Mouse (Mus musculus) cerebellum, adult 8-10 months (tissue): ENCODE measurements around the gene Saxo1.

Experiments
- DNase-seq: peaks from one replicate; pipeline ENCODE4 v3.0.0; 2022

Saxo1 gene

GRCm38 (mm10) chr4:86558228-86558627 lies at the start of gene Saxo1:
TSS of gene Saxo1 (minus strand) at chr4:86558328.
- no peak for DNase-seq

GRCm38 (mm10) chr4:86591304-86591703 lies 33.2 kb upstream of the Saxo1 start:
- no peak for DNase-seq

- DNase-seq = no peak
Observed at GRCm38 (mm10) chr4:86588236-86588635, 30.1 kb upstream of the Saxo1 start.

- DNase-seq = no peak
Observed at GRCm38 (mm10) chr4:86580591-86580990, 22.5 kb upstream of the Saxo1 start.

DNA sequence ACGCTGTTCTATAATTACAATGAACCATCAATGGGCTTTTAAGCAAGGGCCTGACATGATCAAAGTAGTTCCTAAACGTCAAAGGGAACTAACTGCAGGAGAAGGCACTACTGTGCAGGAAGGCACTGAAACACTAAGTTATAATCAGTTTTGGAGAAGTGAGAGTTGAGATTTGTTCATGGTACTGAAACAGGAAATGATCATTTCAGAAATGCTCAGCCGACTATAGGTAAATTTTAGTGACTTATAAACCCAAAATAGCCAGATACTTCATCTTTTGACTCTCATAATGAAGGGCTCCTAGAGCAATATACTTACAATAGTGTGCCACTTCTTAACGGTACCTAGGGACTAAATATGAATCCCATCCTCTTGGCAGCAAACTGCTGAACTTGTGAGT lies 21.9 kb upstream of the Saxo1 start:
- no peak for DNase-seq

DNA sequence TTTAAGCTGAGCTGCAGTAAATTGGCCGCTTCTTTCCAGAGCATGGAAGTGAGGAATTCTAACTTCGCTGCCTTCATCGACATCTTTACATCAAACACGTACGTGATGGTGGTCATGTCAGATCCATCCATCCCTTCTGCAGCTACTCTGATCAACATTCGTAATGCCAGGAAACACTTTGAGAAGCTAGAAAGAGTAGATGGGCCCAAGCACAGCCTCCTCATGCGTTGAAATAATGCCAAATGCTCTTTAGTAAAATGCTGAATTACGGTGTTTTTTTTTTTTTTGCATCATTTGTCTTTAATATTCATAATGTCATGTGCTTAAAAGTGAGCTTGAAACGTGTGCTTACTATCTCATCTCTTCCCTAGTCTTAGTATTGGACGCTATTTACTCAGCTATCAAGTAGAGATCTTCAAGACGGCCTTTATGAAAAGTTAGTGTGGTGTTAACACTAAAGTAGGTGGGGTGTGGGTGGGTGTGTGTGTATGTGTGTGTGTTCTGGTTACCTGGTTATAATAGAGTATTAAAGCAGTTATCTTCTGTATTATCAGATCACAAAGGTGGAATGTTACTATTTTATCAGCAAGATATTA lies 18.6 kb upstream of the Saxo1 start:
- DNase-seq = no peak

- no peak for DNase-seq
Observed at GRCm38 (mm10) chr4:86576120-86576541, 18.0 kb upstream of the Saxo1 start.

GRCm38 (mm10) chr4:86575283-86575983 lies 17.3 kb upstream of the Saxo1 start, which contains the start of gene Rraga:
TSS of gene Rraga (plus strand) at chr4:86575668.
- DNase-seq = peak; percentile 92

DNA sequence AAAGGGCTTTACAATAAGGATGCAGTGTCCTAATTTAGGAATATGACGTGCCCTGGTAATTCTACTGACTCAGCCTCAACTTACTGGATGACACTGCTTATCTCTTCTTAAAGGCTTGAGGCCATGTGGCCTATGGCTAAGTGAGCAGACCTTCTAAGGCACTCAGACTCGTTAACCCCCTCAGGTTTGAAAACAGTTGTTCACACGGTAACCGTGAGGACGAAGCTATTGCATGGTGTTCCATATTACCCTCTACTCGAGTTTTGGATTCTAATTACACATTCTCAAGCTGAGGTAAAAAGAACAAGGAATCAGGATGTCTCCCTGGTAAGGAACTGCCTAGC lies 16.8 kb upstream of the Saxo1 start:
- no peak for DNase-seq

DNA sequence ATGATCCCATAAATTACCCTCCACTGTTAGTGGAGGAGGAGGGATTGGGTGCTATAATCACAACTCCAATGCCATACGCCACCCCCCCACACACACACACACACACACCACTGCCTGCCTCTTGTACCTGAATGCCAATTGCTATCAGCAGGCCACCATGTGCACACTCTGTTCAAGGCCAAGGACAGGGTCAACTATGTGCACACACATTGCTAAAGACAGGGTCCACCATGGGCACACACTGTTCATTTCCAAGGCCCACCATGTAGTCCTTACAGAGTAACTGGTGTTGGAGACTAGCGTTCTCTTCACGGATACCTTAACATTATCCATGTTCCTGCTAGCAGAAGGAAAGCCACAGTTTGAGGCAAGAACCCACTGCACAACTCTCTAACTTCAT lies 2.9 kb upstream of the Saxo1 start:
- no peak for DNase-seq

- no peak for DNase-seq
Observed at GRCm38 (mm10) chr4:86559006-86559405, 878 bp upstream of the Saxo1 start.

GRCm38 (mm10) chr4:86557371-86557770 lies 757 bp downstream of the Saxo1 start:
- no peak for DNase-seq

DNA sequence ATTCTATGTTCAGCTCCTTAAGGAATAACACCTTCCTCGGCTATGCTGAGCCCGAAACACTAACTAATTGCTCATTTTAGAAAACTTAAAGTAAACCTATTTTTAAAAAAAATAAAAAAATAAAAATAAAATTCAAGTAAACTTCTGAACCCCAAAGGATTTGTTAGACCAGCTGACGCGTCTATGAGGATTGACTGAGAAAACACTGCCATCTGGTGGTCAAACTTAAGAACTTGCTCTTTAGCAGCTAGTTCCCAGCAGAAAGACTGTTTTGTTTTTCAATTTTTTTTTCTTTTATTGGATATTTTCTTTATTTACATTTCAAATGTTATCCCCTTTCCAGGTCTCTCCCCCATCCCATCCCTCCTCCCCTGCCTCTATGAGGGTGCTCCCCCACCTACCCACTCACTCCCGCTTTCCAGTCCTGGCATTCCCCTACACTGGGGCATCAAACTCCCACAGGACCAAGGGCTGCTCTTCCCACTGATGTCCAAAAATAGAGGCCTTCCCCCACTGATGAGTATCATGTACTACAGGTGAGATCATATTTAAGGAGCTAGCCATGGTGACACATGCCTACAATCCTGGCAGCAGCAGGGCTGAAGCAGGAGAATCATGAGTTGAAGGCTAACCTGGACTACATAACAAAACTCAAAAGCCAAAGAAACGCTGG lies 3.0 kb downstream of the Saxo1 start:
- no peak for DNase-seq

- no peak for DNase-seq
Observed at GRCm38 (mm10) chr4:86548332-86548731, 9.8 kb downstream of the Saxo1 start.

- DNase-seq = no peak
Observed at GRCm38 (mm10) chr4:86545615-86546014, 12.5 kb downstream of the Saxo1 start.

- no peak for DNase-seq
Observed at GRCm38 (mm10) chr4:86543999-86544398, 14.1 kb downstream of the Saxo1 start.

DNA sequence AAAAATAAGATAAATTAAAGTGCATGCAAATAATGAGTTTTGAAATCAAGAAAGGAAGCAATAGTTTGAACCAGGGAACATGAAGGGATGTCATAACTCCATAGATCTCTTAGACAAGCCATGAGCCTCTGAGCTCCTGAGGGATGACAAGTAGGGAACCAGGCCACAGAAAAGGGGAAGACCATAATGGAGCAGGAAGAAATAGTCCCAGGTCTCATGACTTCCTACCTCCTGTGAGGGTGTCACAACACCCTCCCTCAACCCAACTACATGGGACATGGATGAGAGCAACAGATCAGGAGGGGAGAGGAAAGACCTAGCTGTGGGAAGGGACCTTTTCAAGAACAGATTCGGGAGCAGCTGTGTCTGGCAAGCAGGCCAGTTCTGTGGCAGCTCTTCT lies 16.6 kb downstream of the Saxo1 start:
- DNase-seq = no peak

GRCm38 (mm10) chr4:86538936-86539335 lies 19.2 kb downstream of the Saxo1 start:
- no peak for DNase-seq

GRCm38 (mm10) chr4:86537972-86538371 lies 20.2 kb downstream of the Saxo1 start:
- no peak for DNase-seq

GRCm38 (mm10) chr4:86534091-86534481 lies 24.0 kb downstream of the Saxo1 start:
- DNase-seq = no peak

- DNase-seq = no peak
Observed at GRCm38 (mm10) chr4:86533406-86534090, 24.6 kb downstream of the Saxo1 start.

GRCm38 (mm10) chr4:86529161-86529560 lies 29.0 kb downstream of the Saxo1 start:
- peak; percentile 27 for DNase-seq
